Mouse (Mus musculus) lung, postnatal 0 days (tissue): ENCODE measurements at regions not wholly inside any gene's neighbourhood (a gene's known extent, or its start where the extent isn't known, plus 50 kb on each side); places are given as distances from the start of the nearest gene placed in this dataset.

Source experiments
- CTCF ChIP-seq: IDR thresholded peaks from 2 replicates; pipeline ENCODE4 v1.5.1; 2016; ENCODE audit warnings: antibody characterized with exemption, mild to moderate bottlenecking
- EP300 ChIP-seq: IDR thresholded peaks from 2 replicates; pipeline ENCODE4 v1.6.1; 2016; ENCODE audit warnings: antibody characterized with exemption, mild to moderate bottlenecking, control low read depth

- no peak for TF ChIP-seq EP300
- TF ChIP-seq CTCF = no peak
Observed at GRCm38 (mm10) chr4:83144781-83145517, 92.8 kb upstream of the Frem1 start.
